21 mouse cellular contexts compared by ENCODE assay signal in the genomic region with DNA sequence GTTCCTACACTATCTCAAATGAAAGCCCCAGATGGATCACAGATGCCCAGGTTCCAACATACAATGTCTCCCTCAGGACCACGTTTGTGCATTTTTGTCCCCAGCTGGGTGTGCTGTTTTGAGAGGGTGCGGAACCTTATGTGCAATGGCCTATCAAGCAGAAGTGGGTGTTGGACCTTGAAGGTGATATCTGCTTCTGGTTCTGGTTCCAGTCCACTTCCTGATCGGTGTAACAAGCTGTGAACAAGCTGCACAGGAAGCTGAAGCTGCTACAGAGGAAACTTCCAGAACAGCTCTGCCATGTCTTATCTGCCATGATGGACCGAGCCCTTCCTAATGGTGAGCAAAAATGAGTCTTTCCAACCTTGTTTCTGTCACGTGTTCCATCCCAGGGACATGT. TPM values are rescaled to one million over a fixed set of nuclear protein-coding genes. Genes with fewer than 3 reads are reported as not detected.
A peak's percentile ranks its signal among the peaks of the same experiment; 100 is the strongest.
DNase-seq lines count a peak whose midpoint lies in the region; TF ChIP-seq lines count a peak whose summit lies in the region.
"Had no signal": no experiment of that assay in that cellular context is flagged by ENCODE, and none has a peak within 500 bp of the region (broad histone marks: within the 10 kb centered on the region; RNA-seq: fewer than 3 reads in every experiment).

No protein-coding gene starts in this region.

- no peak for TF ChIP-seq POLR2A in spleen, adult 2 months (IDR thresholded peaks at IDR 0.05; ENCODE audit: low read depth, low read length)

- H3K27me3 ChIP-seq in spleen, adult 2 months (ENCODE audit: control insufficient read depth, insufficient read depth, low read length) = no peaks in the 10 kb centered on the region
- no peaks in the 10 kb centered on the region for H3K27me3 ChIP-seq in splenic B cell, adult 2 months (ENCODE audit: control insufficient read depth, insufficient read depth, low read length, poor library complexity, severe bottlenecking)
- H3K27me3 ChIP-seq: CH12.LX had no signal

- peak overlapping the region; percentile 87 for H3K27ac ChIP-seq in spleen, adult 2 months (ENCODE audit: insufficient read depth, low read length)
- no peak overlapping the region for H3K27ac ChIP-seq in left cerebral cortex, adult 2 months

- DNase-seq in heart, adult 11 months = peak; percentile 63
- no peak for DNase-seq in heart, postnatal 36 days
- no peak for DNase-seq in spleen, adult 2 months (ENCODE audit: low read depth in 1 of 2, low spot score in 2 of 2)
- DNase-seq in spleen, adult 18-20 months = no peak
- DNase-seq in splenic B cell, adult 2 months (ENCODE audit: low read depth, low spot score) = peak; percentile 74
- no peak for DNase-seq in left cerebral cortex, adult 2 months (ENCODE audit: extremely low spot score in 1 of 2, low spot score in 2 of 2)
- DNase-seq: adrenal gland, adult 2 months; adrenal gland, adult 8-10 months; adrenal gland, postnatal 10 days; adrenal gland, postnatal 14 days; adrenal gland, postnatal 25 days; adrenal gland, postnatal 36 days; cerebellum, adult 11 months; cerebellum, adult 11-12 months; cerebellum, adult 18-20 months had no signal

- TF ChIP-seq CTCF in spleen, adult 2 months (IDR thresholded peaks at IDR 0.05; ENCODE audit: extremely low read depth, insufficient read depth, insufficient read length, insufficient replicate concordance) = no peak
- TF ChIP-seq CTCF in left cerebral cortex, adult 2 months (IDR thresholded peaks at IDR 0.05) = no peak

- 82% methylated on average over 5 of the region's 5 CpGs for WGBS in spleen, adult 2 months

- peaks cover 35% of the 10 kb centered on the region for H3K4me1 ChIP-seq in spleen, adult 2 months (ENCODE audit: control insufficient read depth, insufficient read depth, insufficient read length)

- H3K4me3 ChIP-seq in spleen, adult 2 months (ENCODE audit: extremely low read depth, insufficient read depth, insufficient read length) = no peak overlapping the region
- no peak overlapping the region for H3K4me3 ChIP-seq in left cerebral cortex, adult 2 months

- H3K36me3 ChIP-seq in spleen, adult 2 months (ENCODE audit: control insufficient read depth, insufficient read depth, low read length) = no peaks in the 10 kb centered on the region
- H3K36me3 ChIP-seq in splenic B cell, adult 2 months (ENCODE audit: control insufficient read depth, insufficient read depth, low read length, poor library complexity, severe bottlenecking) = peaks cover 2% of the 10 kb centered on the region; the same call in 1 of the 2 replicates
- H3K36me3 ChIP-seq: G1E had no signal

- intact Hi-C loops in heart, postnatal 36 days (cut with DNase I) = no loop called here
- intact Hi-C loops in left cerebral cortex, adult 2 months (cut with DNase I) = no loop called here

RNA-seq across cellular contexts. Expression of a gene that starts 1.0 kb away (rescaled TPM):
- total RNA-seq in heart, postnatal 36 days (2021) = 10 to 100 TPM; 14.8 to 32.7 TPM
- 5,504 and 8,483 TPM in 2 replicates for polyA plus RNA-seq in spleen, adult 2 months (2012; rRNA removed)
- total RNA-seq in left cerebral cortex, adult 2 months (2021) = 1 to 10 TPM; 1.3 to 3.1 TPM
- total RNA-seq: MEL had no signal
- polyA plus RNA-seq: C2C12 had no signal

RNA-seq across cellular contexts. Expression of a gene that starts 17.8 kb away (rescaled TPM):
- under 1 TPM; 0.83 to 0.84 TPM for total RNA-seq in heart, postnatal 36 days (2021)
- 318 and 334 TPM in 2 replicates for polyA plus RNA-seq in spleen, adult 2 months (2012; rRNA removed)
- under 1 TPM; 0.16 to 0.18 TPM for total RNA-seq in left cerebral cortex, adult 2 months (2021)
- total RNA-seq: ES-E14 had no signal
- polyA plus RNA-seq: C2C12, G1E, Patski had no signal

RNA-seq across cellular contexts. Expression of a gene that starts 31.1 kb away (rescaled TPM):
- total RNA-seq in heart, postnatal 36 days (2021) = 10 to 100 TPM; 21.8 to 44.6 TPM
- polyA plus RNA-seq in spleen, adult 2 months (2012; rRNA removed) = 1,846 and 1,869 TPM in 2 replicates
- total RNA-seq in left cerebral cortex, adult 2 months (2021) = 1 to 10 TPM; 1.0 to 3.1 TPM
- total RNA-seq: G1E, MEL had no signal
- polyA plus RNA-seq: C2C12, G1E, Patski had no signal

RNA-seq across cellular contexts. Expression of a gene that starts 49.2 kb away (rescaled TPM):
- 10 to 100 TPM; 20.6 to 43.5 TPM for total RNA-seq in heart, postnatal 36 days (2021)
- 1,025 and 1,109 TPM in 2 replicates for polyA plus RNA-seq in spleen, adult 2 months (2012; rRNA removed)
- total RNA-seq in left cerebral cortex, adult 2 months (2021) = 1 to 10 TPM; 1.1 to 2.1 TPM
- total RNA-seq: G1E had no signal
- polyA plus RNA-seq: C2C12, G1E had no signal

RNA-seq across cellular contexts. Expression of a gene that starts 53.2 kb away (rescaled TPM):
- 10 to 100 TPM; 23.6 to 24.6 TPM for total RNA-seq in heart, postnatal 36 days (2021)
- polyA plus RNA-seq in spleen, adult 2 months (2012; rRNA removed) = 83.0 and 111 TPM in 2 replicates
- total RNA-seq in left cerebral cortex, adult 2 months (2021) = 1 to 10 TPM; 7.0 to 7.8 TPM

Comparison
In these comparisons a context has a peak if more than half of its experiments do, and no peak if none do; other contexts are left out.
1. DNase-seq: peak in heart, adult 11 months (single experiment) and splenic B cell, adult 2 months (single experiment); none in heart, postnatal 36 days (0 of 2), spleen, adult 2 months (0 of 2), spleen, adult 18-20 months (0 of 2) and left cerebral cortex, adult 2 months (0 of 2).
2. RNA of a gene that starts 31.1 kb away (total RNA-seq): 21.8 to 44.6 TPM in heart, postnatal 36 days; 1.0 to 3.1 TPM in left cerebral cortex, adult 2 months; every median in the first group is over 4 times any median in the second.